Mouse (Mus musculus): ENCODE data around the gene Ism2.

DNA sequence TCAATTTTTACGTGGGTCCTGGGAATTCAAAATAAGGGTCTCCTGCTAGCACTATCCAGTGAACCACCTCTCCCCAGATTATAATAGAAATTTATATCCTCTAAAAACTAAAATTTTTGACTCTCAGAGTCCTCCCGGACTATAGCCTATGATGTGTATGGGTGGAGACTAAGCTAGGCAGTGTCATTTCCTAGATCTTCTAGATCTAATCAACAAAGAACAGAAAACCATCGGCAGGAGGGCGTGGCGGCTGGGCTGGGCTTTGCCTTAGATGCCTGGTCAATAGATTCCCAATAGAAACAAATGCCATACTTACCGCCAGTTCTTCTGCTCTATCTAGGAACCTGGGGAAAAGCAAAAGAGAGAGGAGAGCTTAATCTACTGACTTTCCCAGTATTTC lies 49.3 kb downstream of the Ism2 start:
- TF ChIP-seq EP300 (IDR thresholded peaks at IDR 0.05; ENCODE audit: low read depth): no peak
- TF ChIP-seq CTCF (IDR thresholded peaks at IDR 0.05; ENCODE audit: low read depth): no peak

Measured in liver, embryonic 14.5 days (tissue).